Mouse (Mus musculus) limb, embryonic 11.5 days (tissue): ENCODE measurements around the gene Cga. TPM values are rescaled to one million over a fixed set of nuclear protein-coding genes. Genes with fewer than 3 reads are reported as not detected.
A peak's percentile ranks its signal among the peaks of the same experiment; 100 is the strongest.
"Not testable (repeated sequence)": the region's sequence is repeated elsewhere in the genome, so short reads cannot be mapped to it uniquely, and the experiment has no call there.

Source experiments
- ATAC-seq: fragments of 200-750 bp; cut with Nextera tagmentation; 2 replicates; pipeline ENCODE4 v1.8.0; 2017; ENCODE audit warnings: low read depth; ENCODE audit not compliant: insufficient number of reproducible peaks, low FRiP score, low TSS enrichment
- DNase-seq: peaks from one replicate; pipeline ENCODE4 v3.0.0-alpha.2; 2015; ENCODE audit warnings: low spot score
- H3K27ac ChIP-seq: fragments of 300-500 bp; sonication (generic); replicated peaks from 2 replicates; pipeline ENCODE4 v1.5.1; 2014; ENCODE audit warnings: low read depth, mild to moderate bottlenecking, low read length
- H3K27me3 ChIP-seq: fragments of 300-500 bp; sonication (generic); 2 replicates; pipeline ENCODE4 v1.6.1; 2014; ENCODE audit warnings: mild to moderate bottlenecking, low read length, mixed read lengths; ENCODE audit not compliant: control insufficient read depth, insufficient read depth
- H3K36me3 ChIP-seq: fragments of 300-500 bp; sonication (generic); 2 replicates; pipeline ENCODE4 v1.6.1; 2014; ENCODE audit warnings: mild to moderate bottlenecking, low read length, moderate library complexity, mixed read lengths; ENCODE audit not compliant: control insufficient read depth, insufficient read depth
- H3K4me1 ChIP-seq: fragments of 300-500 bp; sonication (generic); 2 replicates; pipeline ENCODE4 v1.6.1; 2014; ENCODE audit warnings: low read length, mixed read lengths; ENCODE audit not compliant: control insufficient read depth, insufficient read depth
- H3K4me2 ChIP-seq: fragments of 300-500 bp; sonication (generic); 2 replicates; pipeline ENCODE4 v1.6.1; 2014; ENCODE audit warnings: low read depth, mild to moderate bottlenecking, moderate library complexity; ENCODE audit not compliant: severe bottlenecking
- H3K4me3 ChIP-seq: fragments of 300-500 bp; sonication (generic); 2 replicates; pipeline ENCODE4 v1.5.1; 2014; ENCODE audit warnings: low read depth, low read length
- H3K9ac ChIP-seq: fragments of 300-500 bp; sonication (generic); 2 replicates; pipeline ENCODE4 v1.6.1; 2014; ENCODE audit warnings: mild to moderate bottlenecking, low read length
- H3K9me3 ChIP-seq: fragments of 300-500 bp; sonication (generic); 2 replicates; pipeline ENCODE4 v1.6.1; 2016; ENCODE audit warnings: low read length; ENCODE audit not compliant: control insufficient read depth
- WGBS: fragments of 180-500 bp; shearing (Covaris S2); extraction: QIAGEN DNeasy Blood & Tissue Kit; methylation state at CpG from one replicate; pipeline ENCODE4 v1.1.7; 2014; 5-methylcytosine and 5-hydroxymethylcytosine counted together
- polyA plus RNA-seq: library from polyadenylated mRNA; unstranded; fragments of >200 nt; fragmentation: Nextera tagmentation; extraction: Ambion mirVana; gene quantifications from 2 replicates; pipeline ENCODE4 v1.2.1, GENCODE M21; 2014

Cga gene
- polyA plus RNA-seq, 1 experiment from 2014 or later = not detected

DNA sequence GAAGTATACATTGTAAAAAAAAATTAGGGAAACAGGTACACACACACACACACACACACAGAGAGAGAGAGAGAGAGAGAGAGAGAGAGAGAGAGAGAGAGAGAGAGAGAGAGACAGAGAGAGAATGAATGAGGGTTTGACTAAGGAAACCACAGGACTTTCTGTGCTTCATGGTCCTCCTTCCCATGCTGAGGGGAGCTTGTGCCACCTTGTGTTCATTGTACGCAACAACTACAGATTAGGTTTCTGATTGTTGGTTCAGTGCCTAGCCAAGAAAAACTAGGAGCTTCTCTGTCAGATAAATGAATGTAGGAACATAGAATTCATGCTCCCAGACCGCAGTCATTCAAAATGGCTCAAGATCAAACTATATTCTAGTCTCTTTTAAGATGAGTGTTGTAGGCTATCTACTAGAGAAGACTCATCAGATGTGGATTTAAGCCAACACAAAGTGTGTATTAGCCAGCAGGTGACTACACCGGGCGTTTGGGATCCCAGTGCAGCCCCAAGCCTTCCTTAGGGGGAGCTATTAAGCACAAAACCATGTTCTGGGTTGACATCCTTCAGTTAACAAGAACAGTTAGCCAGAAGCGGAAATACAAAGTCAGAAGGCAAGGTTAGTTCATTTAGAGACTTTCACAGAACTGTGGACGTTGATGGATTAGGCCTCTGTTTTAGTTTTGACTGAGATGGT, 28.7 kb downstream of the Cga start:
- Histone ChIP-seq H3K27me3 (no peaks in the 10 kb centered on the region), H3K4me3 (no peak overlapping the region), H3K27ac (no peak overlapping the region), H3K4me1 (no peaks in the 10 kb centered on the region), H3K9ac (no peak overlapping the region), H3K9me3 (no peaks in the 10 kb centered on the region), H3K4me2 (no peak overlapping the region), H3K36me3 (no peaks in the 10 kb centered on the region)
- DNase-seq (peak; percentile 41), ATAC-seq (no peak)
- 65% methylated on average over 6 of the region's 6 CpGs for WGBS

DNA sequence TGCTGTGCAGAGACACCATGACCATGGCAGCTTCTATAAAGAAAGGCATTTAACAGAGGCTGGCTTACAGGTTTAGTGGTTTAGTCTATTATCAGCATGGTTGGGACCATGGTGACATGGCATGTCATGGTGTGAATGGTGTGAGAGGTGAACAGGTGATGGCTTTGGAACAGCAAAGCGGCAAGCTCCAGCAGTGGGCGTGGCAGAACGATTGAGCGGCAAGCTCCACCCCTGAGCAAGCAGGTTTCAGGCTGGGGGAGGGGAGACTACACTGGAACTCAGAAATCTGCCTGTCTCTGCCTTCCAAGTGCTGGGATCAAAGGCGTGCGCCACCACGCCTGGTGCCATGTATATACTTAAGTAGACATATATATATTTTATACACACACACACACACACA, 34.8 kb downstream of the Cga start:
- not testable (repeated sequence) for DNase-seq, H3K4me1 ChIP-seq, ATAC-seq, H3K4me2 ChIP-seq, H3K9ac ChIP-seq, H3K9me3 ChIP-seq, H3K27me3 ChIP-seq, H3K4me3 ChIP-seq, H3K27ac ChIP-seq, H3K36me3 ChIP-seq
- WGBS = 74% methylated on average over 7 of the region's 7 CpGs

- Histone ChIP-seq H3K4me1 (no peaks in the 10 kb centered on the region), H3K36me3 (no peaks in the 10 kb centered on the region), H3K27ac (no peak overlapping the region), H3K9me3 (no peaks in the 10 kb centered on the region), H3K4me2 (no peak overlapping the region), H3K4me3 (no peak overlapping the region), H3K27me3 (no peaks in the 10 kb centered on the region), H3K9ac (no peak overlapping the region)
- DNase-seq (no peak), ATAC-seq (no peak)
- 94% methylated on average over 25 of the region's 25 CpGs for WGBS
Observed at GRCm38 (mm10) chr4:34941046-34941445, 47.5 kb downstream of the Cga start.

DNA sequence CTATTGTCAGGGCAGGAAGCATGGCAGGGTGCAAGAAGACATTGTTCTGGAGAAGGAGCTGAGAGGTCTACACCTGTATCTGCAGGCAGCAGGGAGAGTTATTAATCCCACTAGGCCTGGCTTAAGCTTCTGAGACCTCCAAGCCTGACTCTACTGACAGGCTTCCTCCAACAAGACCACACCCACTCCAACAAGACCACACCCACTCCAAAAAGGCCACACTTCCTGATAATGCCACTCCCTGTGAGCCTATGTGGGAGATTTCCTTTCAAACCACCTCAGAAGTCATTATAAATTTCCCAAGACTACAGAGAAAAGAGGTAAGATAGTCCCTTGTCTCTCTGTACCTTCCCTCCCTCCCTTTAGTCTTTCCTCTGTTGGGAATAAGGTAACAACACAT, 53.6 kb downstream of the Cga start:
- H3K27me3 ChIP-seq = no peaks in the 10 kb centered on the region
- H3K9me3 ChIP-seq = no peaks in the 10 kb centered on the region
- H3K27ac ChIP-seq = no peak overlapping the region
- no peaks in the 10 kb centered on the region for H3K4me1 ChIP-seq
- H3K36me3 ChIP-seq = no peaks in the 10 kb centered on the region
- DNase-seq (no peak), ATAC-seq (no peak)
- no peak overlapping the region for H3K9ac ChIP-seq
- no peak overlapping the region for H3K4me2 ChIP-seq
- no peak overlapping the region for H3K4me3 ChIP-seq

GRCm38 (mm10) chr4:34953716-34954115, 60.1 kb downstream of the Cga start:
- 78% methylated on average over 10 of the region's 10 CpGs for WGBS
- Histone ChIP-seq H3K4me1 (no peaks in the 10 kb centered on the region), H3K9me3 (no peaks in the 10 kb centered on the region), H3K27ac (no peak overlapping the region), H3K9ac (no peak overlapping the region), H3K4me3 (no peak overlapping the region), H3K4me2 (no peak overlapping the region), H3K27me3 (no peaks in the 10 kb centered on the region), H3K36me3 (no peaks in the 10 kb centered on the region)
- ATAC-seq = no peak
- no peak for DNase-seq

Other genes starting within 250 kb of the Cga start
- 51.2 and 53.0 TPM in 2 replicates for gene Slc35a1, start 206.3 kb upstream of the Cga start, polyA plus RNA-seq
- gene Cfap206, start 163.6 kb upstream of the Cga start, polyA plus RNA-seq = 0.18 and 0.23 TPM in 2 replicates
- not detected in 2 replicates for gene Gm136, start 137.5 kb upstream of the Cga start, polyA plus RNA-seq
- 36.5 and 37.1 TPM in 2 replicates for gene Smim8, start 115.4 kb upstream of the Cga start, polyA plus RNA-seq
- gene Zfp292, start 10.8 kb upstream of the Cga start, polyA plus RNA-seq = 35.2 and 35.9 TPM in 2 replicates